Mouse (Mus musculus): ENCODE results near the gene Sdhb. TPM values are rescaled to one million over a fixed set of nuclear protein-coding genes. Genes with fewer than 3 reads are reported as not detected.
A peak's percentile ranks its signal among the peaks of the same experiment; 100 is the strongest.

The Sdhb gene
- total RNA-seq, 2 experiments from 2014 or later, result 183 to 190 TPM

DNA sequence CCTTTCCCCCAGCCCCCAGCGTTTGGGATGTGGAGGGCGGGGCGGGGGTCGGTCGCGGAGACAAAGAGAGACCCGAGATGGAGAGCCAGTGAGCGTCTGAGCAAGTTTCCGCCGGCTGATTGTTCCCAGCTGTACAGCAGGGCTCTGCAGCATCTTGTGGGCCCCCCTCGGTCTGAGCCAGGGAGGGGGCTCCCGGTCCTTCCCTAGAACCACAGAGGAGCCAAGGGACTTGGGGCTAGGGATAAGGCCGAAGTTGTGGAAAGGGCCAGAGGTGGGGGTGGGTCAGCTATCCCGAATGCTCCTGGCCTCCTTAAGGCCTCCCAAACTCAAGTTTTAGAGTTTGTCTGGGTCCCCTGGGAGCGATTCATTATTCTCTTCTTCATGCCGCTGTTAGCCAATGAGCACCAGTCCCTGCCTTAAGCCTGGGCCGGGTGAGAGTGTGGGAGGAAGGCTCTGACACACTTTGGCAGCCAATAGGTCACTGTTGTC lies 50.0 kb downstream of the Sdhb start:
- DNase-seq (ENCODE audit: low spot score in 2 of 2), result no peak

DNA sequence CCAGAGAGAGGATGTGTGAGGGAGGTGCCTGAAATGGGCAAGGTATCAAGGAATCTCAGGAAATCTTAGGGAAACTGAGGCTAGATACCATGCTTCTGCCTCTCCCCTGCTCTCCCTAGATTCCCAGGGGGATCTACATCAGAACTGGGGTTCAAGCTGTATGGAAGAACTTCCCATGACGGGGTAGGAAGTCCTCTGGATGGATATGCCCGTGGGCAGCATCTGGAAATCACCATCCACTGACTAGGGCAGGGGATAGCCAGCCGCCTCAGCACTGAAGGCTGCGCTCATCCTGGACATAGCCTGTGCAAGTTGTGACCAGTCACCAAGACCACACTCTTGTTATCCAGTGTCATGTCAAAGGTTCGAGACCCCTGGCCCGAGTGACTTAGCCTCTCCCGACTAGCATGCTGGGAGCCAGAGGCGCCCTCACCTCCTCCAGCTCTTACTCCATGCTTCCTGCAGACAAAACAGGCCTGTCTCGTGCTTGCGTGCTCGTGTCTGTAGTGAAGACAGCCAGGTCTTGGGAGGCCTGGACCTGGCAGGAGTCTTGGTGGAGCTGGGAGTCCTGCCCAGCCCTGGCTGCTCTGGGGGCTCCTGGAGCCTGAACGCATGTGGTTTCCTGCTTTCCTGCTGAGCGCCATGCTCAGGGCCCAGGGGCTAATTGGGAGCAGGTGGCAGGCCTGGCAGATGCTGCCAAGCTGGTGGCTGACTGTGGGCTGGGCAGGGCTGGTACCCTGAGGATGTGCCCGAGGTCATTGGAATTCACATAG lies 50.7 kb downstream of the Sdhb start:
- DNase-seq (ENCODE audit: low spot score in 2 of 2), result no peak

DNA sequence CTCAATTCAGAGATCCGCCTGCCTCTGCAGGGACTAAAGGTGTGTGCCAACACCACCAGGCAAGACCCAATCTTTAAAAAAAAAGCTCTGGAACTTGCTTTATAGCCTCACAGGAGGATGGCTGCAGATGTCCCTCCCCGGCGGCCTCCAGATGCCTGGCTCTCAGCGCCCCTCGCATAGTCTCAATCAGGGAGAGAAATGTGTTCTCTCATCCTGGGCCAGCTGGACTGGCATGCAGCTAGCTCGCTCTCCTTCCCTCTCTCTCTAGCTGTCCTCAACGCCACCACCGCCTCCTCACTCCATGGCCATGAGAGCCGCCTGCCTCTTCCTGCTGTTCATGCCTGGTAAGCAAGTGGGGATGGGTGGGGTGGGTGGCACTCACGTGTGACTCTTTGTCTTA lies 51.6 kb downstream of the Sdhb start:
- DNase-seq (ENCODE audit: low spot score in 2 of 2), result no peak

DNA sequence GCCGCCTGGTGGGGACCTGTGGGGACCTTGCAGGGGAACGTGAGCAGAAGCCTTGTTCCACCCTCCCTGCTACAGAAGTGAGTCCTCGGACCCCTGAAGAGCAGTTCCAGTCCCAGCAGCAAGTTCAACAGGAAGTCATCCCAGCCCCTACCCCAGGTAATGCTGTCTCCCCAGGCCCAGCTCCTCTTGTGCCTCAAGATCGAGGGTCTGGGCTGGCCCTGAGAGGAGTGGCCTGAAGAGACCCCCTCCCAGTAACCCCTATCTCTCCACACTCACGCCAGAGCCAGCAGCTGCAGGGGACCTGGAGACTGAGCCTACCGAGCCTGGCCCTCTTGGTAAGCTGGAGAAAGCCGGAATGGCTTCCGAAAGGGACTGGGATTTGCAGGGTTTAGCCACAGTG lies 53.1 kb downstream of the Sdhb start:
- DNase-seq (ENCODE audit: low spot score in 2 of 2), result no peak

- no peak for DNase-seq (ENCODE audit: low spot score in 2 of 2)
Measured at GRCm38 (mm10) chr4:141014856-141015255, 53.9 kb downstream of the Sdhb start.

DNA sequence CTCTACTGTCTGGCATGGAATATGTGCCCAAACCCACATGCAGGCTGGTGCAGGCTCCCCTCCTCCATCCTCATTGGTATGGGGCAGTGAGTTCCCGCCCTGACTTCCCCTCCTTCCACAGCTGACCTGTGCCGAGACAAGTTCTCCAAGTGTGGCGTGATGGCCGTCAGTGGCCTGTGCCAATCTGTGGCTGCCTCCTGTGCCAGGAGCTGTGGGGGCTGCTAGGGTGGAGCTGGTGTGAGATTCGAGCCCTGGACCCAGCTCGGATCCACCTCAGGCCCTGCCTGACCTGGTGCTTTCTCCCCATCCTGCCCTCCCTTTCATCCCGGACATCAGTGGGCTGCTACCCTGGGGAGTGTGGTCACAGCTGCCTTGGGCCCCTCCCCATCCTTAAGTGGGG lies 54.4 kb downstream of the Sdhb start:
- no peak for DNase-seq (ENCODE audit: low spot score in 2 of 2)

DNA sequence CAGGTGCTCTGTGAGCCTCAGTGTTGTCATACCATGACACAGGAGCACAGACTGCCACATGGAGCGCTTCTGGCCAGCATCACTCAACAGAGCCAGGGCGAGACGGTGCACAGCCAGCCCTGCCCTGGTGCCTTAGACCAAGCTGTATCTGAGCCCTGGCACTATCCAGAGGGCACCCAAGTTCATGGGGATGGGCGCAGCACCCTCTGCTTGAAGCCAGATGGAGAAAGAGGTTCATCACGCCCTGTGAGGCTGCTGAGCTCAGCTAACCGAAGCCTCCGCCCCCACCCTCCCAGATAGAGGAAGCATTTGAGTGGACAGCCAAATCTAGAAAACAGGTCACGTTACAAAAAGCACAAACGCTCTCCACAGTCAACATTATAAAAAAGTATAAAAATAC lies 55.3 kb downstream of the Sdhb start:
- no peak for DNase-seq (ENCODE audit: low spot score in 2 of 2)

GRCm38 (mm10) chr4:141017657-141018436 lies 56.8 kb downstream of the Sdhb start:
- DNase-seq (ENCODE audit: low spot score in 2 of 2), result no peak

DNA sequence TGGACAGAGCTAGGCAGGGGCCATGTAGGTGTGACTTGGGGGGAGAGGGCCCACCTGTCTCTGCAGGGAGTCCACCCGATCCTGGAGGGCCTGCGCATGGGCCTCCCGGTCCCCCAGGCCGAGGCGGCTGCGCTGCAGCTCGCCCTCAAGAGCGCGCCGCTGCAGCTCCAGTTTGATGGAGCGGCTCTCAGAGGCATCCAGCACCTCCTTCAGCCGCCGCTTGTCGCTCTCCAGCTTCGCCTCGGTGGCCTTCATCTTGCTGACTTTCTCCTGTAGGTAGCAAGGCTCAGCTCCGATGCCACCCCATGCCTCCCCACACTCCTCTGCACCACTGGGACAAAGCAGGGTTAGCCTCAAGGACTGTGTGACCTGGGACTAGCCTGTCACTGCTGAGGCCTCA lies 59.2 kb downstream of the Sdhb start:
- no peak for DNase-seq (ENCODE audit: low spot score in 2 of 2)

GRCm38 (mm10) chr4:141020811-141021613 lies 60.0 kb downstream of the Sdhb start:
- no peak for DNase-seq (ENCODE audit: low spot score in 2 of 2)

GRCm38 (mm10) chr4:141021614-141021929 lies 60.6 kb downstream of the Sdhb start:
- DNase-seq (ENCODE audit: low spot score in 2 of 2), result no peak

DNA sequence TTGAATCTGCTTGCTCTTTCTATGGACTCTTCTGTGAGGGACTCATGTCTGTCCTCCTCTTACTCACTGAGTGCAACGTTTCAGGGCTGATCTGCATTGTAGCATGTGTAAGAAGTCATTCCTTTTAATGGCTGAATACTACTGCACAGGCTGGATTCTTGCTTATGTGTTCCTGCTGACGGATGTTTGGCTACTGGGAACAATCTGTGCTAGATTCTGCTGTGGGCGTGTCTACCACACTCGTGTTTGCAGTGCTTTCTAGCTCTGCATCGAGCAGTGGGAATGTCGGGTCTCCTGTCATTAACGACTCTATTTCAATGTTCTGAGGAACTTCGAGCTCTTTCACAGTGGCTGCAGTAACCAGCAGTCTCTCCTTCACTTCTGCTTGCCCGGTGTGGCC lies 63.0 kb downstream of the Sdhb start:
- peak in 1 of 2 experiments; percentile 67 for DNase-seq (ENCODE audit: low spot score in 2 of 2)

- DNase-seq (ENCODE audit: low spot score in 2 of 2), result no peak
Measured at GRCm38 (mm10) chr4:141024992-141025391, 64.0 kb downstream of the Sdhb start.

Other genes starting within 250 kb of the Sdhb start
- under 1 TPM in 1 of 2 experiments, not detected in 1; 0.12 TPM for gene Padi6, start 218.6 kb upstream of the Sdhb start, total RNA-seq (2021)
- gene Padi4, start 187.0 kb upstream of the Sdhb start, total RNA-seq (2021), result not detected
- not detected for gene Padi3, start 150.6 kb upstream of the Sdhb start, total RNA-seq (2021)
- gene Padi1, start 115.4 kb upstream of the Sdhb start, total RNA-seq (2021), result not detected
- gene Padi2, start 54.9 kb upstream of the Sdhb start, total RNA-seq (2021), result 10 to 100 TPM; 25.0 to 27.3 TPM
- 100 to 1,000 TPM; 151 to 157 TPM for gene Atp13a2, start 25.7 kb downstream of the Sdhb start, total RNA-seq (2021)
- gene Mfap2, start 49.2 kb downstream of the Sdhb start, total RNA-seq (2021), result 1 to 10 TPM; 3.4 to 4.5 TPM
- gene Crocc, start 99.3 kb downstream of the Sdhb start, total RNA-seq (2021), result 10 to 100 TPM; 54.5 to 67.0 TPM
- gene Necap2, start 117.2 kb downstream of the Sdhb start, total RNA-seq (2021), result 10 to 100 TPM; 36.6 to 42.8 TPM
- under 1 TPM in 1 of 2 experiments, not detected in 1; 0.35 TPM for gene Spata21, start 127.1 kb downstream of the Sdhb start, total RNA-seq (2021)
- gene Szrd1, start 178.6 kb downstream of the Sdhb start, total RNA-seq (2021), result 10 to 100 TPM; 58.5 to 61.0 TPM
- 10 to 100 TPM; 23.2 to 24.4 TPM for gene Fbxo42, start 186.7 kb downstream of the Sdhb start, total RNA-seq (2021)